Mouse (Mus musculus) small intestine, adult 10 weeks (tissue): ENCODE data around the gene Adap2. TPM values are rescaled to one million over a fixed set of nuclear protein-coding genes. Genes with fewer than 3 reads are reported as not detected.

Experiments used
- polyA plus RNA-seq: library from polyadenylated mRNA; stranded (reverse); fragments of 350-450 nt; fragmentation: Illumina TruSeq; extraction: RNeasy Lipid Tissue Mini Kit (QIAGEN cat#74804); gene quantifications from one replicate; pipeline ENCODE4 v1.2.3, GENCODE M21; 2014; ENCODE audit warnings: low replicate concordance

The Adap2 gene
- 10.7 TPM for polyA plus RNA-seq

GRCm38 (mm10) chr11:80153857-80154495 is at the start of gene Adap2:
Gene Adap2 (plus strand): TSS chr11:80154105.

DNA sequence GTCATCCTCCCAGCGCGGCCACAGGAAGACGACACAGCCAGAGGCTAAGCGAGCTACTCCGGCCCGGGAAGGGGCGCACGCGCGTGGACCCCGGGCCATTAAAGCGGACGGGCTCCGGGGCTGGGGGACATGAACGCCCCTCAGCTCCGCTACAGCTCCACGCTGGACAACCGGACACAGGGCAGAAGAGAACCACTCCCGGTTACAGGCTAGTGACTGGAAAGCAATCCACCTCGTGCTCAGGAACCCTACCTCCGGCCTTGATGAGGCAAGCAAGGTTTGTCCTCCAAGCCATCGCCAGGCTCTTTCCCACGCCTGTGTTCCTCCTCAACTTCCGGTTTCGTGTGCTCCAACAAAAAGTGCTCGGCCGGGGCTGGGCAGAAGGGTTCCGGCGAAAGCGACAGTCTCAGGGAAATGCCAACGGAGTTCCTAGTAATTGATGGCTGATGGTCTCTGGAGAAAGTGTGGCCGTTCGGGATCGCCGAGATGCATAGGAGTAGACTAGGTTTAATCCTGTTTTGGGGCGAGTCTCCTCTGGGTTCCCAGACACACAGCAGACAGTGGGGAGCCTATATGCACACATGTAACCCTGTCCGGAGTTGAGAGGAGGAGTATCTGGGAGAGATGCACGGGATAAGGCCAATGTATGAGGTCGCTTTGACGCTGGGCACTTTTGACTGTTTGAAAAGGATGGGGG is 11.9 kb upstream of the Adap2 start, which contains the start of gene Tefm:
TSS of gene Tefm (minus strand) at position 351 of the 697 bp plus-strand sequence.

GRCm38 (mm10) chr11:80183705-80184255 is 29.9 kb downstream of the Adap2 start, which contains the start of gene Rnf135:
Gene Rnf135 (plus strand): TSS chr11:80183851.

DNA sequence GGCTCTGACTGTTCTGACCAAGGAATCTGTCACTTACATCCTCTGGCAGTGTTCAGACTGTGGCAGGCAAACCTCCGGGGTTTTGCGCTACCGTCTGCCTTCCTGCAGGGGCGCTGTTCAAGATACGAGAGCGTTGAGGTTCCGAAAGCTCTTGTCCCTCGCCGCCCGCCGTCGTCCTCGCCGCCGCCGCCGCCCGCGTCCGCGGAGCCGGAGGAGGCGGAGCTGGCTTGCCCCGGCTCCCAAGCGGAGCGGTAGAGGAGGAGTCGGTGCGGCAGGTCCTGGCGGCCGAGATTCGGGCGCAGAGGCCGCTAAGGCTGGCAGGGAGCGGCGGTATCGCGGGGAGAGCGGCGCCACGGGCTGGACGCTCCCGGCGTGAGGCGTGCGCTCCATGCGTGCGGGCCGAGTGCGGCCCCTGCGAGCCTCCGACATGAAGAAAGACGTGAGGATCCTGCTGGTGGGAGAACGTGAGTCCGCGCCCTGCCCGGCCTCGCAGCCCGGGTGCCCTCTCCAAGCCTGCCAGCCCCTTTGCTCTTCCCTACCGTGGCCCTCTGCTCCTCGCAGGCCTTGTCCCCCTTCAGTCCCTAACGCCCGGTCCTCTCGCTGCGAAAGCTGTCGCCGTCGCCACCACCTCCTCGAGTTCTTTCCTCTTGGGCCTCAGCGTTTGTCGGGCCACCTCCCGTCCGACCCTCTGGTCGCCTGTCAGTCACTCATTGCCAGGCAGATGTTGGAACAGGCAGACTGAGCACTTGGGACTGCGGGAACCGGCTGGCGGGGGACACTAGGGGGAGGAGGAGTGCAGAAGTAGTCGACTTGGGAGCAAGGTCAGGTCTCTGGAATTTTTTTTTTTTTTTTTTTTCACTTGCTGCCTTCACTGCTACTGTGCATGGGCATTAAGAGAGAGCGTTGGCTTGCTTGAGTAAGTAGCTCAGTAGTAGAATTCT is 55.2 kb downstream of the Adap2 start, which contains the start of gene Rhot1:
TSS of gene Rhot1 (plus strand) at position 160 of the 941 bp plus-strand sequence.

Other genes starting within 250 kb of the Adap2 start
- 34.9 TPM for gene Utp6, start 191.7 kb upstream of the Adap2 start, polyA plus RNA-seq
- gene Suz12, start 161.0 kb upstream of the Adap2 start, polyA plus RNA-seq = 149 TPM
- 23.4 TPM for gene Crlf3, start 73.1 kb upstream of the Adap2 start, polyA plus RNA-seq
- 10.0 TPM for gene Atad5, start 64.7 kb upstream of the Adap2 start, polyA plus RNA-seq
- 14.9 TPM for gene Tefm, start 11.9 kb upstream of the Adap2 start, polyA plus RNA-seq
- 4.4 TPM for gene Rnf135, start 29.7 kb downstream of the Adap2 start, polyA plus RNA-seq
- gene Rhot1, start 54.9 kb downstream of the Adap2 start, polyA plus RNA-seq = 68.6 TPM
- 0.33 TPM for gene Rhbdl3, start 146.8 kb downstream of the Adap2 start, polyA plus RNA-seq
- 13.7 TPM for gene 5730455P16Rik, start 223.9 kb downstream of the Adap2 start, polyA plus RNA-seq
- 374 TPM for gene Zfp207, start 229.2 kb downstream of the Adap2 start, polyA plus RNA-seq